Comparison of ENCODE assay signal across 22 mouse cellular contexts in the genomic region with DNA sequence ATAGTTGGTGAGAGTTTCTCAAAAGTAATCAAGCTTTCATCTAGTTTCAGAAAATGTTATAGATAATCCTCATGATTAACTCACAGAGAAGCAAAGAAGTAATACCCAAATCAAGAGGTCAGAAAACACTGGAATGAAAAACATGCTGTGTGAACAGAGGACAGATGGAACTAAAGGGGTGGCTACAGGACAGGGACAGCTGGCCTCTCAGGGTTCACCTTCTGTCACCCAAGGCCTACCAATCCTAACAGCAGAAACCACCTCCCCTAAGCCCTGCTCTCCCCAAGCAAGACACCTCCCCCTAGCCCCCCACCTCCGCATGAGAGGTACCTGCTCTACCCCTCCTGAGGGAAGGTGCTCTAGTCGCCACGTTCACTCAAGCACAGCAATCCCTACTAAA.
DNase-seq lines count a peak whose midpoint lies in the region; ATAC-seq and TF ChIP-seq lines count a peak whose summit lies in the region.
"Had no signal": no experiment of that assay in that cellular context is flagged by ENCODE, and none has a peak within 500 bp of the region (broad histone marks: within the 10 kb centered on the region; RNA-seq: fewer than 3 reads in every experiment).

No protein-coding gene starts in this region.

- DNase-seq in cerebellum, postnatal 4 days (ENCODE audit: low spot score in 2 of 2) = no peak
- DNase-seq in heart, adult 11 months = peak; percentile 68
- DNase-seq in heart, postnatal 14 days = no peak
- no peak for DNase-seq in kidney, postnatal 0 days (ENCODE audit: low spot score)
- no peak for DNase-seq in kidney, postnatal 10 days
- DNase-seq: adrenal gland, adult 8-10 months; adrenal gland, postnatal 25 days; cerebellum, adult 11 months; cerebellum, adult 8-10 months; gastrocnemius, postnatal 10 days; gastrocnemius, postnatal 36 days; heart, postnatal 36 days had no signal

- 90% methylated on average over 3 of the region's 3 CpGs for WGBS in kidney, postnatal 0 days

- H3K9me3 ChIP-seq in kidney, postnatal 0 days (replicated peaks; ENCODE audit: low read length) = no peaks in the 10 kb centered on the region
- H3K9me3 ChIP-seq: forebrain, embryonic 10.5 days; forebrain, embryonic 13.5 days; hindbrain, embryonic 10.5 days; hindbrain, embryonic 13.5 days had no signal

- no peak overlapping the region for H3K27ac ChIP-seq in kidney, postnatal 0 days
- H3K27ac ChIP-seq: forebrain, embryonic 10.5 days; forebrain, embryonic 13.5 days; hindbrain, embryonic 10.5 days; hindbrain, embryonic 13.5 days had no signal

- H3K4me3 ChIP-seq in kidney, postnatal 0 days (replicated peaks; ENCODE audit: low read depth, low read length) = no peak overlapping the region
- H3K4me3 ChIP-seq: forebrain, embryonic 10.5 days; forebrain, embryonic 13.5 days; hindbrain, embryonic 10.5 days; hindbrain, embryonic 13.5 days had no signal

- no peaks in the 10 kb centered on the region for H3K4me1 ChIP-seq in kidney, postnatal 0 days (replicated peaks; ENCODE audit: insufficient read depth, low read length)
- H3K4me1 ChIP-seq: hindbrain, embryonic 13.5 days had no signal

- TF ChIP-seq CTCF in kidney, postnatal 0 days (IDR thresholded peaks at IDR 0.05; ENCODE audit: low read depth) = no peak

- peak; percentile 72 for ATAC-seq in cerebellum, adult (ENCODE audit: insufficient number of reproducible peaks, low FRiP score, low TSS enrichment)
- ATAC-seq in kidney, postnatal 0 days (replicated peaks; ENCODE audit: low FRiP score, low read depth) = 0 out of 2 replicates have a peak, but pooled peaks have one; percentile 29
- ATAC-seq: activated CD4-positive, CD25-positive, alpha-beta regulatory T cell, adult 4 months; forebrain, embryonic 13.5 days; forebrain, embryonic 16.5 days; hindbrain, embryonic 16.5 days; intestine, postnatal 0 days had no signal

- H3K36me3 ChIP-seq in kidney, postnatal 0 days (ENCODE audit: insufficient read depth, low read length) = no peaks in the 10 kb centered on the region
- H3K36me3 ChIP-seq: hindbrain, embryonic 10.5 days; hindbrain, embryonic 13.5 days had no signal

- no peaks in the 10 kb centered on the region for H3K27me3 ChIP-seq in kidney, postnatal 0 days (ENCODE audit: insufficient read depth, low read length)
- H3K27me3 ChIP-seq: forebrain, embryonic 13.5 days; hindbrain, embryonic 13.5 days had no signal

- no peak overlapping the region for H3K4me2 ChIP-seq in kidney, postnatal 0 days (ENCODE audit: low read length)
- H3K4me2 ChIP-seq: forebrain, embryonic 13.5 days; heart, embryonic 11.5 days; hindbrain, embryonic 13.5 days had no signal

- intact Hi-C loops in heart, postnatal 14 days (cut with DNase I) = no loop called here

- no peak overlapping the region for H3K9ac ChIP-seq in kidney, postnatal 0 days (ENCODE audit: low read depth, low read length)
- H3K9ac ChIP-seq: forebrain, embryonic 13.5 days; hindbrain, embryonic 13.5 days had no signal
